Mouse (Mus musculus) cerebellum, postnatal 25 days (tissue): Measurements from ENCODE around the gene Galnt7.

ENCODE experiments used
- DNase-seq, 2 experiments: peaks; one replicate each; pipeline ENCODE4 v3.0.0; 2021; ENCODE audit warnings: mixed read lengths in 2 of 2

The Galnt7 gene

GRCm38 (mm10) chr8:57489896-57490295 is 162.9 kb downstream of the Galnt7 start:
- DNase-seq: no peak

DNA sequence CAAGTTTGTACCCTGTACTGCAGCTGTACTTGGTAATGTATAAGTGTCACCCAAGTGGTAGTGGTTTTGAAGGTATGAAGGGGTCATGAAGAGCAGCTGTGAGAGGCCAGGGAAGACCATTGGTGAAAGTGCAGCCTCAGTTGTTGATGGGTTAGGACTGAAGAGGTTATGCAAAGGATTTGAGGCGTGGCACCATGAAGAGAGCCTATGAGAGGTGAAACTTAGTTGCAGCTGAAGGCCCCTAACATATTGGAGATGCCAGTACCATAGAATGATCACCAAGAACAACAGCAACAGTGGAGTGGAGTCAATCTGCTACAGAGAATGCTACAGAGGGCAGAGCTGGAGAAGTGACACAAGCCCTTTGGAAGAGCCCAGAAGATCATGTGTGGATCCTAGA is 163.5 kb downstream of the Galnt7 start:
- no peak for DNase-seq

GRCm38 (mm10) chr8:57488312-57488765 is 164.5 kb downstream of the Galnt7 start:
- DNase-seq: peak; percentile 70 to 78

GRCm38 (mm10) chr8:57487441-57488155 is 165.2 kb downstream of the Galnt7 start, which contains the start of gene Sap30:
Gene Sap30, minus strand, starts transcription at chr8:57487860.
- DNase-seq: peak; percentile 98

DNA sequence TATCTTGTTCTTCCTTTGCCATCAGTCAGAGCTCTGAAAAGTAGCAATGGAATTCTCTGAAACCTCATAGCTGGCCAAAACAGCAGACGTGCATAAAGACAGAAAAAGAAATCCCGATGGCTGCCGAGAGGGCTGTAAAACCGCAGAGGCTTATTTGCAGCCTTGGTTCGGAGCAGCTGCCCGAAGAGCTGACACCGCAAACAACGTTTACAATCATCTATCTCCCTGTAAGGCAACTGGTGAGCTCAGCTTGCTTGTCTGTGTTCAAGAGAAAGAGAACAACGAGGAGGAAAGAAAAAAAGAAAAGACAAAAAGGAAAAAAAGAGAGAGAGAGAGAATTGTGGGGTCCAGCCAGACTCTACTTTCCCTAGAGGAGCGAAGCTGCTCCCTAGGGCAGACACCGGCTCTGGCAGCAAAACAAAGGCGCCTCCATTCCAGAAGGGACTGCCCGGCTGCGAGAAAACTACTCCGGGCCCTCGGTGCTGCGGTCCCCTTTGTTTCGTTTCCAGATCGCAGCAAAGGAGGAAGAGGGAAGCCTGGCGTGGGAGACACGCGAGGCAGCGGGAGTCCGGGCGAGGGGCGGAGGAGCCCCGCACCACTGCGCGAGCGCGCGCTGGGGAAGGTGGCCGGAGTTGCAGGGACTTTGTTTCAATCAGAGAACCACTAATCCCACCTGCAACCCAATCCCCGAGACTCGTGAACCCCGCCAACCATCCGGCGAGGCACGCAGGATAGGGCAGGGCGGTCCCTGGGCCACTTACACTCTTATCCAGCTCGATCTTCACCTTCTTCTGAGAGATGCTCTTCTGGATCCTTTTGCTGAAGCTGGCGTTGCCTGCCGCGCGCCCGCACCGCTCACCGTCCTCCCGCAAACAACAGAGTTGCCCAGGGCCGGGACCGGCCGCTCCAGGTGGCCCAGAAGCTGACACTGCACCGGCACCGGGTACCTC is 166.1 kb downstream of the Galnt7 start:
- peak; percentile 62 to 70 for DNase-seq

DNA sequence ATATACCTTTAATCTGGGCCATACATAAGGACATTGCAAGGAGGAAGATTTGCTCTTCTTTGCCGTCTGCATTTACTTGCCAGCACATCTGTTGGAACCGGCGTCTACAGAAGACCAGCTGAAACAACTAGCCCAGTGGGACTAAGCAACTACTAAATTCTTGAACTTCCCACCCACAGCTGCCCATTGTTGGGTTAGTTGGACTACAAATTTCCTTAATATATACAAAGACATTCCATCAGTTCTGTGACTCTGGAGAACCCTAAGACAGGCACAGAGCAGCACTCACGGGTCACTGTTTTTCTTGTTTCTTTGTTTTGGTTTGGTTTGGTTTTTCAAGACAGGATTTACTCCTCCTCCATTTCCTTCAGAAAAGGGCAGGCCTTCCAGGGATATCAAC is 172.2 kb downstream of the Galnt7 start:
- DNase-seq: no peak

DNA sequence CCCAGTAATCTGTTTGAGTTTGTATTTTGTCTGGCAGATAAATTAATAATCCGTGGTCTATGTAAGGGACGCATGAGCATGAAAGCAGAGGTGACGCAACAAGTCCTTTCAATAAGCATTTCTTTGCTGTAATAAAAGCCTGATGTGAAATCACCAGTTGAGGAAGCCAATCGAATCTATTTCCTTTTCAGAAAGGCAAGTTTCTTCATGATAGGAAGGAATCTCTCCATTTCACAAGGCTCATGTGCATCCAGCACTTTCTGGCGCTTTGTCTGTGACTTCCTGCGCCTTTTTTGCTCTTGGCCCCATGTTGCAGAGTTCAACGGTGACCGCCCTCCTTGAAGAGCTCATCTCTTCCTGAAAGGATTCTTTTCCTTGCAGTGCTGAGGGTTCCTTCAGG is 173.1 kb downstream of the Galnt7 start:
- DNase-seq: no peak

- no peak for DNase-seq
Measured at GRCm38 (mm10) chr8:57478406-57478805, 174.4 kb downstream of the Galnt7 start.
